Mouse (Mus musculus): ENCODE results near the gene Isg20.

DNA sequence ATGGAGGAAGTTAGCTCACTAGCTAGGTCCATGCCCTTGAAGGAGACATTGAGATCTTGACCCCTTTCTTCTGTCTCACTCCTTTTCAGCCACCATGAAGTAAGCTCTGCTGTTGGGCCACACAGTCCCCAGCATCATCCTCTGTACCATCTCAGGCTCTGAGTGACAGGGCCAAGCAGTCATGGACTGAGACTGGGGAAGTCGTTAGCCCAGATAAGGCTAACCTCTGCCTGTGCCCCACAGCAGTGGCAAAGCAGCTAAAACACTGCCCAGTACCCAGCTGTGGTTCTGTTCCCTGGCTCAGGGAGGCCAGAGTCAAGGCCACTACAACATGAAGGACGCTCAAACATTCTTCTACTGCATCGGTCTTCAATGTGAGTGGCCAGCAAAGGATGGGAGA lies 14.0 kb downstream of the Isg20 start:
- TF ChIP-seq CTCF (IDR thresholded peaks at IDR 0.05; ENCODE audit: low read depth) (no peak), EP300 (IDR thresholded peaks at IDR 0.05; ENCODE audit: low read depth) (no peak)
